Mouse (Mus musculus): ENCODE data around the gene Iqgap2. TPM values are rescaled to one million over a fixed set of nuclear protein-coding genes. Genes with fewer than 3 reads are reported as not detected.
A peak's percentile ranks its signal among the peaks of the same experiment; 100 is the strongest.

The Iqgap2 gene
- total RNA-seq, 2 experiments from 2014 or later: 97.5 to 128 TPM

GRCm38 (mm10) chr13:95833473-95833872 is 58.2 kb downstream of the Iqgap2 start:
- ATAC-seq (replicated peaks; ENCODE audit: poor library complexity): no peak

GRCm38 (mm10) chr13:95832712-95833111 is 59.0 kb downstream of the Iqgap2 start:
- ATAC-seq (replicated peaks; ENCODE audit: poor library complexity): no peak

GRCm38 (mm10) chr13:95831760-95832159 is 60.0 kb downstream of the Iqgap2 start:
- ATAC-seq (replicated peaks; ENCODE audit: poor library complexity): peak; percentile 70

- 0 out of 2 replicates have a peak, but pooled peaks have one; percentile 17 for ATAC-seq (replicated peaks; ENCODE audit: poor library complexity)
Measured at GRCm38 (mm10) chr13:95829431-95830171, 62.1 kb downstream of the Iqgap2 start.

- ATAC-seq (replicated peaks; ENCODE audit: poor library complexity): no peak
Measured at GRCm38 (mm10) chr13:95828616-95829015, 63.1 kb downstream of the Iqgap2 start.

GRCm38 (mm10) chr13:95826178-95826577 is 65.5 kb downstream of the Iqgap2 start:
- no peak for ATAC-seq (replicated peaks; ENCODE audit: poor library complexity)

GRCm38 (mm10) chr13:95822918-95823317 is 68.8 kb downstream of the Iqgap2 start:
- ATAC-seq (replicated peaks; ENCODE audit: poor library complexity): no peak

- no peak for ATAC-seq (replicated peaks; ENCODE audit: poor library complexity)
Measured at GRCm38 (mm10) chr13:95820071-95820470, 71.7 kb downstream of the Iqgap2 start.

- ATAC-seq (replicated peaks; ENCODE audit: poor library complexity): no peak
Measured at GRCm38 (mm10) chr13:95818941-95819340, 72.8 kb downstream of the Iqgap2 start.

- ATAC-seq (replicated peaks; ENCODE audit: poor library complexity): peak; percentile 73
Measured at GRCm38 (mm10) chr13:95813643-95814042, 78.1 kb downstream of the Iqgap2 start.

- no peak for ATAC-seq (replicated peaks; ENCODE audit: poor library complexity)
Measured at GRCm38 (mm10) chr13:95810796-95811195, 80.9 kb downstream of the Iqgap2 start.

GRCm38 (mm10) chr13:95807106-95807750 is 84.5 kb downstream of the Iqgap2 start:
- 0 out of 2 replicates have a peak, but pooled peaks have one; percentile 5 for ATAC-seq (replicated peaks; ENCODE audit: poor library complexity)

- ATAC-seq (replicated peaks; ENCODE audit: poor library complexity): 0 out of 2 replicates have a peak, but pooled peaks have one; percentile 32
Measured at GRCm38 (mm10) chr13:95805469-95806166, 86.1 kb downstream of the Iqgap2 start.

- peak; percentile 44 for ATAC-seq (replicated peaks; ENCODE audit: poor library complexity)
Measured at GRCm38 (mm10) chr13:95804113-95804512, 87.6 kb downstream of the Iqgap2 start.

- ATAC-seq (replicated peaks; ENCODE audit: poor library complexity): no peak
Measured at GRCm38 (mm10) chr13:95800925-95801324, 90.8 kb downstream of the Iqgap2 start.

GRCm38 (mm10) chr13:95799322-95799721 is 92.4 kb downstream of the Iqgap2 start:
- ATAC-seq (replicated peaks; ENCODE audit: poor library complexity): peak; percentile 43

GRCm38 (mm10) chr13:95798721-95799120 is 93.0 kb downstream of the Iqgap2 start:
- no peak for ATAC-seq (replicated peaks; ENCODE audit: poor library complexity)

GRCm38 (mm10) chr13:95797530-95797929 is 94.2 kb downstream of the Iqgap2 start:
- peak; percentile 66 for ATAC-seq (replicated peaks; ENCODE audit: poor library complexity)

GRCm38 (mm10) chr13:95794346-95794745 is 97.4 kb downstream of the Iqgap2 start:
- ATAC-seq (replicated peaks; ENCODE audit: poor library complexity): no peak

GRCm38 (mm10) chr13:95790883-95791282 is 100.8 kb downstream of the Iqgap2 start:
- ATAC-seq (replicated peaks; ENCODE audit: poor library complexity): peak; percentile 78

- peak; percentile 80 for ATAC-seq (replicated peaks; ENCODE audit: poor library complexity)
Measured at GRCm38 (mm10) chr13:95788631-95789376, 102.9 kb downstream of the Iqgap2 start.
